Mouse (Mus musculus) megakaryocyte, embryonic 14.5 days (primary cell): Measurements from ENCODE around the gene Rara. TPM values are rescaled to one million over a fixed set of nuclear protein-coding genes. Genes with fewer than 3 reads are reported as not detected.
A peak's percentile ranks its signal among the peaks of the same experiment; 100 is the strongest.
"Not testable (repeated sequence)": the region's sequence is repeated elsewhere in the genome, so short reads cannot be mapped to it uniquely, and the experiment has no call there.

ENCODE experiments used
- H3K27me3 ChIP-seq: replicated peaks from 2 replicates; pipeline ENCODE3; 2012; ENCODE audit warnings: inconsistent platforms
- H3K36me3 ChIP-seq: replicated peaks from 2 replicates; pipeline ENCODE3; 2012; ENCODE audit warnings: low read length, inconsistent platforms, mixed read lengths
- H3K4me1 ChIP-seq: 2 replicates; pipeline ENCODE4 v1.6.1; 2012; ENCODE audit warnings: inconsistent platforms
- H3K4me3 ChIP-seq: replicated peaks from 2 replicates; pipeline ENCODE3; 2012; ENCODE audit warnings: moderate library complexity, mild to moderate bottlenecking, inconsistent platforms
- H3K9me3 ChIP-seq: 2 replicates; pipeline ENCODE4 v1.6.1; 2012; ENCODE audit warnings: inconsistent platforms
- FLI1 ChIP-seq: IDR thresholded peaks from 2 replicates; pipeline ENCODE4 v1.6.1; 2012; ENCODE audit warnings: low read length, inconsistent platforms, mixed read lengths
- GATA1 ChIP-seq: IDR thresholded peaks from 3 replicates; pipeline ENCODE4 v1.6.1; 2012; ENCODE audit warnings: mixed read lengths, low read length, inconsistent platforms, borderline replicate concordance
- polyA plus RNA-seq: library from polyadenylated mRNA; stranded (reverse); fragments of >175 nt; gene quantifications from 2 replicates; pipeline ENCODE4 v1.2.3, GENCODE M21; 2012; ENCODE audit warnings: low replicate concordance; ENCODE audit not compliant: insufficient read depth

The Rara gene
- polyA plus RNA-seq, 1 experiment, result 25.3 TPM

DNA sequence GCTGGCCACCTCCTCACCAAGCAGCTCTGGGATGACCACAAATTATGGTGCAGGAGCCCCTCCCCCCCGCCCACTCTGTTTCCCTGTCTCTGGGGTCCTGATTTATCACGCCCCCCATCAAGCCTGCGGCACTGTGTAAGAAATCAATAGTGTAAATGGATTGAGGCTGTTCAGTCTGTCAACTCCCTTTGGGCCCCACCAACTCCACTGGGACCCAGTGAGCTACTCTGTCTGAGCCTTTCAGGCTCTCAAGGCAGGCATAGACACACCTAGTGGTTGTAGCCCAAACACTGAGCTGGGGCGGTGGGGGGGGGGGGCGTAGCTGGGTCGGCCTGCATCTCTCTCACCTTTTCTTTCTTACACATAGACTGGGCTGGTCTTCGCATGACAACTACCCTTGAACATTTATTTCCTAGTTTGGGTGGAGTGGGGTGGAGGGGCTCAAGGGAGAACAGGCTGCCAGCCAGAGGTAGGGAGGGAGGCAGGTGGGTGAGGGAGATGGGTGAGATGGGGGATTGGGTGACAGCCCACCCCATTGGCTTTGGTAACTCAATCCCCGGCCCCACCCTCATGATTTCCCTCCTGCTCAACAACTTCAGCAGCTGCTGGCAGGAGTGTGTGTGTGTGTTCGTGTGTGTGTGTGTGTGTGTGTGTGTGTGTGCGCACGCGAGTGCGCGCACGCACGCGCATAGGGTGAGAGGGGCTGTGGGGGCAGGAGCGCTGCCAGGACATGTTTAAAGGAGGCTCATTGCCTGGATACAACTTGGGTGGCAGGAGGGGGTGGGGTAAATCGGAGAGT lies 4.9 kb downstream of the Rara start:
- no peak overlapping the region for H3K4me3 ChIP-seq

DNA sequence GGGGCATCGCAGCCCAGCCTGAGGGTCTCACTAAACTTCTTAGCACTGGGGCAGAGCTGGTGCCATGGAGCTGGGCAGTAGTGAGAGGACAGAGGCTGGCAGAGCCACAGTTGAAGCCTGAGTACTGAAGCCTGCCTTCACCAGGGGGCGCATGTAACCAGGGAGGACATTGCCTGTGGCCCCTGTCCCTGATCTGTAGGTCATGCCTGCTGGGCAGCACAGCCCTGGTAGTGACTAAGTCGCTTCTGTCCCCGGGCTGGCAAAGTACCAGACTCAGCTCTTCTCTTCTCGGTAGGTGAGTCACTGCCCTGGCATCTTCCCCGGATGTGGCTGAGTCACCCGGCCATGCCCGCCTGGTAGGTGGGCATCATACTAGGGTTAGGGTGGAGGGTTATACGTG lies 5.5 kb downstream of the Rara start:
- TF ChIP-seq GATA1 (no peak), FLI1 (no peak)
- peaks cover 11% of the 10 kb centered on the region for H3K9me3 ChIP-seq
- no peaks in the 10 kb centered on the region for H3K36me3 ChIP-seq
- peaks cover 71% of the 10 kb centered on the region for H3K4me1 ChIP-seq
- peaks cover 95% of the 10 kb centered on the region for H3K27me3 ChIP-seq
- H3K4me3 ChIP-seq, result peak overlapping the region; percentile 54

More for the DNA sequence above, 4.9 kb downstream of the Rara start:
- Histone ChIP-seq H3K36me3 (no peaks in the 10 kb centered on the region), H3K9me3 (peaks cover 11% of the 10 kb centered on the region), H3K27me3 (peaks cover 95% of the 10 kb centered on the region), H3K4me1 (peaks cover 71% of the 10 kb centered on the region)
- TF ChIP-seq FLI1 (no peak), GATA1 (no peak)

DNA sequence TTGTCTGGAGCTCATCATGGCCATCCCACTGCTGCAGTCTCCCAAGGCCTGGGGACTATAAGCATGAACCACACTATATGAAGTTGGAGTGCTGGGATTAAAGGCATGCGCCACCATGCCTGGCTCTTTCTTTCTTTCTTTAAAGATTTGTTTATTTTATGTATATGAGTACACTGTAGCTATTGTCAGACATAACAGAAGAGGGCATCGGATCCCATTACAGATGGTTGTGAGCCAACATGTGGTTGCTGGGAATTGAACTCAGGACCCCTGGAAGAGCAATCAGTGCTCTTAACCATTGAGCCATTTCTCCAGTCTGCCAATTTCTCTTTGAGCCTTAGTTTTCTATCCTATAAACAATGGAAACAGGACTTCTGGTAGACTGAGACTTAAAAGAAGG lies 6.2 kb downstream of the Rara start:
- H3K36me3 ChIP-seq, H3K4me3 ChIP-seq: not testable (repeated sequence)
- peaks cover 78% of the 10 kb centered on the region for H3K4me1 ChIP-seq
- peaks cover 11% of the 10 kb centered on the region for H3K9me3 ChIP-seq
- peaks cover 95% of the 10 kb centered on the region for H3K27me3 ChIP-seq

DNA sequence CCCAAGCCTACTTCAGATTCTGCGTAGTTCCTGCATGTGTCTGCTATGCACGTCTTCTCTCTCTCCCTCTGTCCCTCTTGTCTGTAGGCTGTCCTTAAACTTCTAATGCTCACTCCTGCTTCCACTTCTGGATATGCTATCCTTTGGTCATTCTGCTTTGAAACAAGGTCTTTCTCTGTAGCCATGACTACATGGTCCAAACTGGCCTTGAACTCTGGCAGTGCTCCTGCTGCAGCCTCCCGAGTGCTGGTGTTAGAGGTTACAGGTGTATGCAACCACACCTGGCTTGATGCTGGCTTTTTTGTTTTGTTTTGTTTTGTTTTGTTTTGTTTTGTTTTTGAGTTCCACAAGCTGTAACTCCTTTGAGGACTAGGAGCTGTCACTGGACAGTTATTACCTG lies 6.7 kb downstream of the Rara start:
- TF ChIP-seq GATA1 (no peak), FLI1 (no peak)
- Histone ChIP-seq H3K4me1 (peaks cover 82% of the 10 kb centered on the region), H3K9me3 (peaks cover 11% of the 10 kb centered on the region), H3K36me3 (no peaks in the 10 kb centered on the region), H3K4me3 (no peak overlapping the region), H3K27me3 (peaks cover 95% of the 10 kb centered on the region)

DNA sequence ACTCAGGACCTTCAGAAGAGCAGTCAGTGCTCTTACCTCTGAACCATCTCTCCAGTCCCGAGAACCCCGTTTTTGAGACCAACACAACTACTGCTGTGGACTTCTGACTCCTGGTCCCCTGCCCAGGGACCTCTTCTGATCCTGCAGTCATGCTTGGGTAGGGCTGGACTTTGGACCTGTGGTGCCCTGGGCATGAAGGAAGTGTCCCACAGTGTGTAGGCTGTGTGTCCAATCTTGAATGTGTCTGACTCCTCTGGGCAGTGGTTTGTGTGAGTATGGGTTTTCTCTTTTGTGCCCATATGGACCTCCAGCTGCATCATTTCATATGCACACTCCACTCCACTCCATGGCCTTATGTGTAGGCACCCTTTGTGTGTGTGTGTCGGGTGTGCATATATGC lies 7.5 kb downstream of the Rara start:
- Histone ChIP-seq H3K27me3 (peaks cover 95% of the 10 kb centered on the region), H3K36me3 (no peaks in the 10 kb centered on the region), H3K9me3 (peaks cover 11% of the 10 kb centered on the region), H3K4me1 (peaks cover 82% of the 10 kb centered on the region), H3K4me3 (no peak overlapping the region)
- no peak for TF ChIP-seq GATA1
- no peak for TF ChIP-seq FLI1

GRCm38 (mm10) chr11:98936170-98936569 lies 8.6 kb downstream of the Rara start:
- Histone ChIP-seq H3K9me3 (peaks cover 11% of the 10 kb centered on the region), H3K4me3 (no peak overlapping the region), H3K36me3 (no peaks in the 10 kb centered on the region), H3K27me3 (peaks cover 95% of the 10 kb centered on the region), H3K4me1 (peaks cover 82% of the 10 kb centered on the region)
- TF ChIP-seq GATA1, result no peak
- TF ChIP-seq FLI1, result no peak

DNA sequence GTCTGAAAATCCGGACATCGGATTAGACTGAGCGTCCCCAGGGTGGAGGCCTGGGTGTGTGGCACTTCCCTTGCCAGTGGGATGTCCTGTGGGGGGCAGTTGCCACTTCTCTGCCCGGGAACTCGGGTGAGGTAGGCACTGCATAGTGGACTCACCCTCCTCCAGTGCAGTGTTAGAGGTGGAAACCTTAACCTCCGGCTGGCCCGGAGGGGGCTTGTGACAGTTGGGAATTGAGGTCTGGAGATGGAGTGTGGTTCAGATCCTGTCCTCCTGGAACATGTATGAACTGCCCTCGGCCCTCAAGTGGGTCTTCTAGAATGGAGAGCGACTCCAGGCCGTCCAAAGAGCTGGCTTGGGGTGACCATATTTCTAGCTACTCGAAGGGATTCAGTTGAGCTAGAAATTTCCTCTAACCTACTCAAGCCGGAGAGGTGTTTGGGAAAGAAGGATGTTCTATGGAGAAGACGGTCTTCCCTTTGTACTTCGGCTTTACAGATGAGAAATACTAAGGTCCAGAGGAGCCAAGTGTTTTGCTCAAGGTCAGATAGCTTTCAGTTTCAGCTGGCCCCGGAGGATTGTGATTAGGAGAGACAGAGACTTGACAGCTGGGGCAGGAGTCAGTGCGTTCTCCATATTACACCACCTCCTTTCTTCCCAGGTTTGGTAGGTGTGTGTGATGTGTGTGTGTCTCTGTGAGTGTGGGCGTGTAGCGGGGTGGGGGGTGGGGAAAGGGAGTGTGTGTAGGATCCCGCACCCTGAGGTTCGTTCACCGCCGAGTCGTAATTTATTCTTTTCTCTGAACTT lies 9.2 kb downstream of the Rara start:
- Histone ChIP-seq H3K36me3 (no peaks in the 10 kb centered on the region), H3K4me3 (peak overlapping the region; percentile 93), H3K27me3 (peaks cover 95% of the 10 kb centered on the region), H3K9me3 (peaks cover 11% of the 10 kb centered on the region), H3K4me1 (peaks cover 82% of the 10 kb centered on the region)
- TF ChIP-seq FLI1, result no peak
- TF ChIP-seq GATA1, result no peak

DNA sequence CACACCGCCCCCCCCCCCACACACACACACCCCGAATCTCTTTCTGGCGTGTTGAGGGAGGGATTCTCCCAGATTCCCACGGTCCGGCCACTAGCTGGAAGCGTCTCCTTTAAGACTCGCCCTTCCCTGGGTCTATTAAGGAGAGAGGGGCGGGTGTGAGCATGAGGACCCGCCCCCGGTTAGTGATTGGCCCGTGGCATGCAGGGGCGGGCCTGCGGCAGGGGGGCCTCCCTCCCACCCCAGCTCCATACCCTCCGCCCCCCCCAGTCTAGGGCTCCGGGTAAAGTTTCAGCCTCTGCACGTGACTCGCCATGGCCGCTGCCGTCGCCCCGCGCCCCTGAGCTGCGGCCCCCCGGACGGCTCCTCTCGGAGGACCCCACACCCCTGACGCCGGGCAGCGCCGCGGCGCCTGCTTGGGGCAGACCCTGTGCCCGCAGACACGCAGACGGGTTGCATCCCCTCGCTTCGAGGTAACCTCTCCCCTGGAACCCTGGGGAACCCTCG lies 9.8 kb downstream of the Rara start:
- peaks cover 82% of the 10 kb centered on the region for H3K4me1 ChIP-seq
- H3K27me3 ChIP-seq, result peaks cover 96% of the 10 kb centered on the region
- peak overlapping the region; percentile 93 for H3K4me3 ChIP-seq
- no peaks in the 10 kb centered on the region for H3K36me3 ChIP-seq
- peaks cover 11% of the 10 kb centered on the region for H3K9me3 ChIP-seq
- TF ChIP-seq GATA1 (no peak), FLI1 (no peak)

DNA sequence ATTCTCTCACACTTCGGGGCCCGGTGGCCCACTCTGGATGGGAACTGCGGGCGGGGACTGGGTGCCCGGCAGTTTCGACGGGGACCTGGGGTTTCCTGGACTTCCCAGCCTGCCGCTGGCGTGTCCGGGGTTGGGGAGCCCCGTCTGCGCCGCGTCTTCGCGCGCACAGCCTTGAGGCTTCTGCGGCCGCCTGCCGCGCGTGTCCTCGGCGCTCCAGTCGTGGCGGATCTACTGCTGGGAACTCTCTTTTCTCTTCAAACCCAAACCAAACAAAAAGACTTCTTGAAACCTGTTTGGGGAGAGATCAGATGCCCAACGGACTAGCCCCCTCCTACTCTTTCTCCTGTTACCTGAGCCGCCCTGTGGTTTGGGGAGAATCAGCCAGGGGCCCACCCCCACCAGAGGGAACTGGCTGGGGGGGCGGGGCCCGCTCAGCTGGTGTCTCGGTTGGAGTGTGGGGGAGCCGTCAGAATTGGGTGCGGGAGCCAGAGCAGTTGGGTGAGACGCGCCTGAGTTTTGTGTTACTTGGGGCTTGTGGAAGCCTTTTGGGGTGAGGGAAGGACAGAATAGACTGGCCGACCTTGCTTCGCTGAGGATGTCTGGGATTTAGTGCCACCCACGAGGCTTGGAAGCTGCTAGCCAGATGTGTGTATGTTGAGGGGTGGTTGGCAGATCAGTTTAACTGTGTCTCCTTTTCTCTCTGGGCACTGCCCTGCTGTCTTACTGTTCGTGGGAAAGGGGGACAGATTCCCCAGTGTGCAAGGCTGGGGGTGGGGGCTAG lies 10.5 kb downstream of the Rara start:
- H3K4me3 ChIP-seq, result peak overlapping the region; percentile 93
- no peaks in the 10 kb centered on the region for H3K36me3 ChIP-seq
- H3K27me3 ChIP-seq, result peaks cover 96% of the 10 kb centered on the region
- TF ChIP-seq FLI1 (no peak), GATA1 (no peak)
- peaks cover 82% of the 10 kb centered on the region for H3K4me1 ChIP-seq
- peaks cover 11% of the 10 kb centered on the region for H3K9me3 ChIP-seq
